Mouse (Mus musculus) heart, adult 2 months (tissue): Measurements from ENCODE around the gene Isoc2b. TPM values are rescaled to one million over a fixed set of nuclear protein-coding genes. Genes with fewer than 3 reads are reported as not detected.
A peak's percentile ranks its signal among the peaks of the same experiment; 100 is the strongest.

Experiments
- DNase-seq, 2 experiments: peaks; one replicate each; pipeline ENCODE4 v3.0.0; 2021
- H3K27ac ChIP-seq: fragments of 200-600 bp; 2 replicates; pipeline ENCODE4 v1.8.1; 2022
- H3K27me3 ChIP-seq: fragments of 200-500 bp; 2 replicates; pipeline ENCODE4 v1.6.1; 2012; ENCODE audit warnings: mild to moderate bottlenecking, low read length, inconsistent platforms, mixed read lengths; ENCODE audit not compliant: control insufficient read depth, insufficient read depth
- H3K36me3 ChIP-seq: fragments of 200-500 bp; 2 replicates; pipeline ENCODE4 v1.6.1; 2012; ENCODE audit warnings: low read length, inconsistent platforms; ENCODE audit not compliant: control insufficient read depth, insufficient read depth
- H3K4me1 ChIP-seq: fragments of 200-500 bp; 2 replicates; pipeline ENCODE4 v1.6.1; 2011; ENCODE audit warnings: low read length; ENCODE audit not compliant: control insufficient read depth, insufficient read depth
- H3K4me3 ChIP-seq: fragments of 200-600 bp; 2 replicates; pipeline ENCODE4 v1.8.1; 2022
- H3K79me2 ChIP-seq: fragments of 200-500 bp; replicated peaks from 2 replicates; pipeline ENCODE4 v1.6.1; 2012; ENCODE audit warnings: mild to moderate bottlenecking, inconsistent platforms, low read length, moderate library complexity, mixed read lengths; ENCODE audit not compliant: control insufficient read depth, insufficient read depth
- H3K9ac ChIP-seq: fragments of 200-500 bp; 2 replicates; pipeline ENCODE4 v1.6.1; 2012; ENCODE audit warnings: low read depth, mild to moderate bottlenecking, control low read depth, inconsistent platforms, low read length, mixed read lengths
- CTCF ChIP-seq: fragments of 200-600 bp; IDR thresholded peaks from 2 replicates; pipeline ENCODE4 v1.8.1; 2022; ENCODE audit warnings: antibody characterized with exemption, mild to moderate bottlenecking, moderate library complexity
- EP300 ChIP-seq: fragments of 200-500 bp; IDR thresholded peaks from 2 replicates; pipeline ENCODE4 v1.6.1; 2011; ENCODE audit warnings: low read depth, low read length, control low read depth; ENCODE audit not compliant: insufficient read depth
- POLR2A ChIP-seq: fragments of 200-500 bp; IDR thresholded peaks from 2 replicates; pipeline ENCODE4 v1.6.1; 2011; ENCODE audit warnings: mild to moderate bottlenecking, low read depth, low read length, control low read depth; ENCODE audit not compliant: insufficient read depth
- WGBS: fragments of 180-500 bp; shearing (Covaris S2); methylation state at CpG from one replicate; pipeline ENCODE4 v1.1.7; 2018; 5-methylcytosine and 5-hydroxymethylcytosine counted together
- intact Hi-C: fragments of 180-260 bp; cut with DNase I; formaldehyde crosslinking; loops from one replicate; pipeline ENCODE4 v1.15.1; 2025
- long read RNA-seq: library from polyadenylated mRNA; stranded (forward); transcript quantifications from one replicate; pipeline ENCODE4 v2.0.0, GENCODE M21; 2021
- polyA plus RNA-seq: library from polyadenylated mRNA; depleted of rRNA; stranded (reverse); fragments of >200 nt; gene quantifications from 2 replicates; pipeline ENCODE4 v1.2.3, GENCODE M21; 2012; rRNA removed
- total RNA-seq, 2 experiments: library from RNA; stranded (reverse); gene quantifications; 2 replicates each; pipeline ENCODE4 v1.2.3; 2021

The Isoc2b gene
- 1 to 10 TPM; 3.5 to 3.8 TPM for total RNA-seq
- polyA plus RNA-seq: 10.0 and 10.3 TPM in 2 replicates
- long read RNA-seq, partial matches to known transcripts: 0 of 3 reads
- long read RNA-seq, other reads (novel, unspliced or antisense): 1 of 3 reads

DNA sequence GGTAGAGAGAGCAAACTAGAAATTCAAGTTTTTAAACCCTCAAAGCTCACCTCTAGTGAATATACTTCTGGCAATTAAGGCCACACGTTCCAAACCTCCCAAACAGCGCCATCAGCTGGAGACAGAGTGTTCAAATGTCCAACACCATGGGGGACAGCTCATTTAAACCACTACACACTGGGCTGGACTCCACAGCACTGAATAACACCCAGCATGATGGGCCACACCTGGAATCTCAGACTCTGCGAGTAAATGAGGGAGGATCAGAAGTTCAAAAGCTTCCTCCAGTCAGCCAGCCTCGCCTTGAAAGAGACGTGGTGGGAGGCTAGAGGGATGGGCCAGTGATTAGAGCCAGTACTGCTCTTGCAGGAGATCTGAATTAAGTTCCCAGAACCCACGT lies at the start of gene Isoc2b:
Gene Isoc2b (minus strand): TSS at position 126 of the 400 bp plus-strand sequence.
- no peaks in the 10 kb centered on the region for H3K36me3 ChIP-seq
- no peaks in the 10 kb centered on the region for H3K79me2 ChIP-seq
- no peak for DNase-seq
- no peak within 1 kb of the TSS for H3K27ac ChIP-seq
- peaks cover 1% of the 10 kb centered on the region; the same call in 1 of the 2 replicates for H3K4me1 ChIP-seq
- TF ChIP-seq CTCF: no peak
- no peak for TF ChIP-seq EP300
- TF ChIP-seq POLR2A: no peak
- intact Hi-C loops: no loop called here
- H3K4me3 ChIP-seq: no peak within 1 kb of the TSS
- WGBS: 53% methylated on average over 6 of the region's 6 CpGs
- no peaks in the 10 kb centered on the region for H3K27me3 ChIP-seq
- no peak within 1 kb of the TSS for H3K9ac ChIP-seq

DNA sequence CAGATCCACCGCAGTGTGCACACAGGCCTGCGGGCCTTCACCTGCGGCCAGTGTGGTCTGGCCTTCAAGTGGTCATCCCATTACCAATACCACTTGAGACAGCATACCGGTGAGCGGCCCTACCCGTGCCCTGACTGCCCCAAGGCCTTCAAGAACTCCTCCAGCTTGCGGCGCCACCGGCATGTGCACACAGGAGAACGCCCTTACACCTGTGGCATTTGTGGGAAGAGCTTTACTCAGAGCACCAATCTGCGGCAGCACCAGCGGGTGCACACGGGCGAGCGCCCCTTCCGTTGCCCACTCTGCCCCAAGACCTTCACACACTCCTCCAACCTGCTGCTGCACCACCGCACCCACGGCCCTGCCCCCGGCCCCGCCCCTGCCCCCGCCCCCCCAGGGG lies 49.0 kb upstream of the Isoc2b start:
- intact Hi-C loops: loop anchor here (5.0 to 10.0 kb wide), 4 partner anchors 52 to 774 kb away; partner anchors contain the start of genes Ppp1r12c and Ppp6r1
- peaks cover 13% of the 10 kb centered on the region for H3K4me1 ChIP-seq

DNA sequence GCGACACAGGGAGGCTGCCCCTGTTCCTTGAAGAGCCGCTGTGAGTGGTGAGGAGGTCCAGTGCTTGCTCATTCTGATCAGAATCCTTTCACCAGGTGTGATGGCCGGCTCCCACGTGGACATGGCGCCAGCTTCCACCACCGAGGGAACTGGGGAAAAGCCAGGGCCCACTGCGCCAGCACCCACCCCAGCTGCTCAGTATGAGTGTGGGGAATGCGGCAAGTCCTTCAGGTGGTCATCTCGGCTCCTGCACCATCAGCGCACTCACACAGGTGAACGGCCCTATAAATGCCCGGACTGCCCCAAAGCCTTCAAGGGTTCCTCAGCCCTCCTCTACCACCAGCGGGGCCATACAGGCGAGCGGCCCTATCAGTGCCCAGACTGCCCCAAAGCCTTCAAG lies 48.6 kb upstream of the Isoc2b start:
- Histone ChIP-seq H3K36me3 (no peaks in the 10 kb centered on the region), H3K4me1 (peaks cover 11% of the 10 kb centered on the region), H3K27ac (no peak overlapping the region), H3K79me2 (no peaks in the 10 kb centered on the region; the same call in 1 of the 2 replicates), H3K4me3 (no peak overlapping the region), H3K27me3 (no peaks in the 10 kb centered on the region), H3K9ac (no peak overlapping the region)
- WGBS: 92% methylated on average over 15 of the region's 15 CpGs
- intact Hi-C loops: loop anchor here (5.0 to 10.0 kb wide), 4 partner anchors 51 to 774 kb away; partner anchors contain the start of genes Ppp1r12c and Ppp6r1
- DNase-seq: no peak
- TF ChIP-seq CTCF (no peak), POLR2A (no peak), EP300 (no peak)

More for the DNA sequence above, 49.0 kb upstream of the Isoc2b start:
- Histone ChIP-seq H3K79me2 (no peaks in the 10 kb centered on the region; the same call in 1 of the 2 replicates), H3K27me3 (no peaks in the 10 kb centered on the region), H3K9ac (no peak overlapping the region), H3K4me3 (no peak overlapping the region), H3K27ac (no peak overlapping the region), H3K36me3 (no peaks in the 10 kb centered on the region)
- DNase-seq: no peak
- 88% methylated on average over 21 of the region's 21 CpGs for WGBS
- no peak for TF ChIP-seq CTCF
- TF ChIP-seq POLR2A: no peak
- no peak for TF ChIP-seq EP300

DNA sequence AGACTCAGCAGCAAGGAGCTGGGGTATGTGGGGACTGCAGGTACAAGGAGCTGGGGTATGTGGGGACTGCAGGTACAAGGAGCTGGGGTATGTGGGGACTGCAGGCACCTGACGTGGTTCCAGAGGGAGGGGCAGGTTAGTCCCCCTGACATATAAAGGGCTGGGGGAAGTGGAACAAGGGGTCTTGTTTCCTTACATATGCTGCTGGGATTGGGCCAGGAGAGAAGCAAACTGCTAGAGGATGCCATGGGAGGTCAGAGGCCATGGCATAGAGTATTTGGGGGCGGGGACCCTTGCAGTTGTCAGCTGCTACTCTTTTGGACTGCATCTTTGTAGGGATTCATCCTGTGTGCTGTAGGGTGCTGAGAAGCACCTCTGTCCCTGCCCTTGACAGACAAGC lies 47.4 kb upstream of the Isoc2b start:
- DNase-seq: no peak
- intact Hi-C loops: loop anchor here (5.0 to 10.0 kb wide), 4 partner anchors 50 to 773 kb away; partner anchors contain the start of genes Ppp1r12c and Ppp6r1
- 90% methylated on average over 2 of the region's 2 CpGs for WGBS
- no peaks in the 10 kb centered on the region for H3K36me3 ChIP-seq
- H3K4me3 ChIP-seq: no peak overlapping the region
- H3K27me3 ChIP-seq: no peaks in the 10 kb centered on the region
- peaks cover 4% of the 10 kb centered on the region for H3K4me1 ChIP-seq
- H3K9ac ChIP-seq: no peak overlapping the region
- TF ChIP-seq POLR2A (no peak), EP300 (no peak), CTCF (no peak)
- no peak overlapping the region for H3K27ac ChIP-seq
- H3K79me2 ChIP-seq: no peaks in the 10 kb centered on the region; the same call in 1 of the 2 replicates

DNA sequence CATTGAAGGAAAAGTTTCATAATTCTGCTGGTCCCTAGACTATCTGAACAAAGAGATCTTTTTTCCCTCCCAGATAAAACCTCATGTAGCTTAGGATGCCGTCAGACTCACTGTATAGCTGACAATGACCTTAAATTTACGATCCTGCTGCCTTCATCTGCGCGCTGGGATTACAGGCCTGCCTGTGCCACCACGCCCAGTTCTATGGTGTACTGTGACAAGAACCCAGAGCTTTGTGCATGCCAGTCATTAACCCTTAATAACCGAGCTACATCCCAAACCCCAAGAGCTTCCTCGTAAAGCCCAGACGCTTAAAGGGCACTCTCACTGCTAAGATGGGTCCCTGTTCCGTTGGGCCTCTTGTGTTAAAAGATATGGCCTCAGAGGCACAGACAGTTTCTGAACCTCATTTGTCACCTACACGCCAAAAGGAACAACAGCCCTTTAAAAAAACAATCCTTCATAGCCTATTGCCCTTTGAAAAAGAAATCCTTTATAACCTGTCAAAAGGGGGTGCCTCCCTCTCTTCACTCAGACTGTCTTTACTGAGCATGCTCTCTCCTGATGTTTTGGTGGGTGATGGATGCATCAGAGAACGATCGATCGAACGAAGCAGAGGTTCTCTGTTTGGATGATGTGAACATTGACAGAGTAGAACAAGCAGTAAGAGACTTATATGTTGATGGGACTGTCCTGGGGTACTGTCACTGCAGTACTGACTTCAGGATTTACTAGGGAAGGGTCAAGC lies 45.8 kb upstream of the Isoc2b start:
- no peak for DNase-seq
- H3K9ac ChIP-seq: peak overlapping the region; percentile 92
- peak overlapping the region; percentile 97 for H3K27ac ChIP-seq
- no peaks in the 10 kb centered on the region for H3K27me3 ChIP-seq
- 15% methylated on average over 14 of the region's 14 CpGs for WGBS
- peaks cover 3% of the 10 kb centered on the region; the same call in 1 of the 2 replicates for H3K4me1 ChIP-seq
- intact Hi-C loops: loop anchor here (1.0 to 10.0 kb wide), 5 partner anchors 49 to 771 kb away; partner anchors contain the start of genes Ppp1r12c and Ppp6r1
- H3K36me3 ChIP-seq: no peaks in the 10 kb centered on the region
- no peaks in the 10 kb centered on the region; the same call in 1 of the 2 replicates for H3K79me2 ChIP-seq
- peak overlapping the region; percentile 92 for H3K4me3 ChIP-seq
- TF ChIP-seq CTCF: no peak
- TF ChIP-seq POLR2A: no peak
- no peak for TF ChIP-seq EP300
